Mouse (Mus musculus) CH12F3 (cell line): ENCODE measurements around the gene Nos3.

Experiments used
- in situ Hi-C: fragments of 300-500 bp; cut with MboI; formaldehyde crosslinking; loops from 2 replicates; pipeline ENCODE4 v1.14.3; 2020; ENCODE audit warnings: low sequenced_read_pairs

Gene Nos3

DNA sequence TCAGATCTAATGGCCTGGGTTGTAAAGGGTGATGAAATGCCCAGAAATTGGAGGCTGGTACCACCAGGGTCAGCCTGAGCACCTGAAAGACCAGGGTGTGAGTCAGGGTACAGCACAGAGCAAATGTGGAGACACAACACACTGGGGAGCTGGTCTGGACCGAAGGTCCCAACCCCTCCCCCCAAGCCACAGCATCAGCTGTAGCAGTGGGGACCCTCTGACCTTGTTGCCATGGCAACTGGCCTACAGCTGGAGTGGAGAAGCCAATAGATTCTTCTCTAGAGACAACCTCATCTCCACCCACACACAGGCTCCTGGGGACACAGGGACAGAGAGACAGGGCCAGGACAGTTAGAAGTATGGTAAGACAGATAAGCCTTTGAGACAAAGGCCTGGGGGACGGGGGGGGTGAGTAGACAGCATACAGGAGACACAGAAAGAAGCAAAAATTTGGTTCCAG lies 20.6 kb upstream of the Nos3 start:
- in situ Hi-C loops: no loop called here

DNA sequence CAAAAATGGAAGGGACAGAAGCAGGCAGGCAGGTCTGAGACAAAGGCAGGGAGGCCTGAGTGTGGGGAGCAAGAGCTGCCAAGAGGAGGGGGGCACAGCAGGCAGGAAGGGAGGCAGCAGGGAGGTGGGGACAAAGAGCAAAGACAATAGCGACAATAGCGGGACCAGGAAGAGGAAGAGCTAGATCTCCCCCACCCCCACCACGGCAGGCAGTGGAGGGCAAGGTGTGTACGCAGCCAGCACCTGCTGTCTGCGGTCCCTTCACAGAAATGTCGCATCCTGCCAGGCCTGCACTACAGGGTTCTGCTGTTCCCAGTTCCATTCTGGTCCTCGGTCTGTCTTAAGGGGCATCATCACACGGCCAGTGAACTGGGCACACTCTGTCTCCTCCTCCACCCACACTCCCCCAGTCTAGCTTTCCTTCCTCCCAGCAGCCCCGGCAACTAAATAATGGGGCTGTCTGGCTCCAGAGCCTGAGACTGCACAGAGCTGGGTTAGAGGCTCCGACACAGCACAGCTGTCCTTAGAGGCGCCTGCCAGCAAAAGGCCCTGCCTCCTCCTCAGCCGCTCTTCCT lies 20.0 kb upstream of the Nos3 start:
- in situ Hi-C loops: no loop called here

DNA sequence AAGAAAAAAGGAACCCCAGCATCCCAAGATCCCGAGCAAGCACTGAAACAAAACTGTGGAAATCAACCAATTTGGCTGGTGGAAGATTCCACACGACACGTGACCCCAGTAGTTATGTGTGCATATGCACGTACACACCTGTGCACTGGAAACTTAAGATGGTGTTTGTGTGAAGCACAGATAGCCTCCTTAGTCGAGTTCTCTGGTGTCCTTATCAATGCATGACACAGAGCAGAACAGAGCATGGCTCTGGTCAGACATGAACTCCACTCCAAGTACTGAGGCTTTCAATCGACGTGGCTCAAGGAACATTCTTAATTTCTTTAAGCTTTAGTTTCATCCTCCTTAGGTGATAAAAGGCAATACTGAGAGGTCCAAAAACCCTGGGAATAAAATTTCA lies 18.3 kb upstream of the Nos3 start:
- in situ Hi-C loops: no loop called here

DNA sequence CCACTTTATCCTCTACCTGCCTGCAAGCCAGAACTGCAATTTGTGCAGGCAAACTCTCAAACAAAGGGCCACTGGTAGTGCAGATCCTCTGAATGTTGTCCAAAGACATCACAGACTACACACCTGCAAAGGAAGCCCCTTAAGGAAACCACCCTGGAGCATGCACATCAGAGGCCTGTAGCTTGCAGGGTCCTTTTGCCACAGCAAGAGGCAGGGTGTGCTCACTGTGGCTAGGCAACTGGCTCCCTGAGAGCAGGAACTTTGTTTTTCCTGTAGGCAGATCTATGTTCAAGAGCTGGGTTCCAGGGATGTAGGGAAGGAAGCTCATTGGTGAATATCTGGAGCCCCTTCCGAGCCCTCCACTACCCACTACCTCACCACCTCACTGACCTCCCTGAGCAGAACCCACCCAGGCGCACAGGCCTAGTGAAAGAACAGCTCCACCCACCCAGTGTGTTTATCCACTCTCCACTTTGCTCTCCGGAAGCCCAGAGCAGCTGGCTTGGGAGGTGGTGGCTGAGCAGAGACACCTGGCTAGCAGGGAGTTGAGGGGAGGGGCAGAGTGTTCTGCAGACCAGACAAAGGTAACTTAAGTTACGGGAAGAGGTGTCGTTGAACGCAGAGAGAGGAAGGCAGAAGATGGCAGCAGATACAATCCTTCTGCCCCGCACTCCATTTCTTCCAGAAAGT lies 17.3 kb upstream of the Nos3 start:
- in situ Hi-C loops: no loop called here

DNA sequence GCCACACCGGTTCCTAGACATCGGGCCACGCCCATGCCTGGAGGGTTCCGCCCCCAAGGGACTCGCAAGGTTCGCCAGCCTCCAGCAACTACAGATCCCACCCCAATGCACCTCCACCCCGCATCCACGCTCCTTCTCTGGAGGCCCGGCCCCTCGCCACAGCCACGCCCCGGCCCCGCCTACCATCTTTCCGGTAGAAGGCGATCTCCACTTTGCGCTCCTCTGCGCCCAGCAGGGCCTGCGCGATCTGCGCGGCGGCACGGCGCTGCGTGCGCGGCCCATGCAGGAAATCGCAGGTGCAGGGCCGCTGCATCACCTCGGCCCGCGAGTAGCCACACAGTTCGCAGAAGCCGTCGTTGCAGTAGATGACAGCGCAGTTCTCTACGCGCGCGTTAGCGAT lies 16.5 kb upstream of the Nos3 start:
- in situ Hi-C loops: no loop called here

DNA sequence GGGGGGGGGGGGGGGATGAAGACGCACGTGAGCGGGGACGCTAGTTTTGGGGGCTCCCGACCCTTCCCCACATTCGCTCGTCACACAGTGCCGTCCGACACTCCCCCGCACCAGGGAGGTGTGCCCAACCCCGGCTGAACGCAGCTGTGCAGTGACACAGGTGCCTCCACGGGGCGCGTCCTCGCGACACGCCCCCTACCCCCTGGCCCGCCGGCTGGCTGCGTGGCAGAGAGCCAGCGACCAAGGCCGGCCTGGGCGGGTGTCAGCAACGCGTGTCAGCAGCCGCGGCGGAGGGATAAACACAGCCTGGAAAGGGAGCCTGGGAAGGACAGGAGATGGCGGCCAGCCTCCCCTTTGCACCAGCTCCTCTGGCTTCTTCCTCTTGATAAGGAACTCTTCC lies 16.1 kb upstream of the Nos3 start:
- in situ Hi-C loops: no loop called here

DNA sequence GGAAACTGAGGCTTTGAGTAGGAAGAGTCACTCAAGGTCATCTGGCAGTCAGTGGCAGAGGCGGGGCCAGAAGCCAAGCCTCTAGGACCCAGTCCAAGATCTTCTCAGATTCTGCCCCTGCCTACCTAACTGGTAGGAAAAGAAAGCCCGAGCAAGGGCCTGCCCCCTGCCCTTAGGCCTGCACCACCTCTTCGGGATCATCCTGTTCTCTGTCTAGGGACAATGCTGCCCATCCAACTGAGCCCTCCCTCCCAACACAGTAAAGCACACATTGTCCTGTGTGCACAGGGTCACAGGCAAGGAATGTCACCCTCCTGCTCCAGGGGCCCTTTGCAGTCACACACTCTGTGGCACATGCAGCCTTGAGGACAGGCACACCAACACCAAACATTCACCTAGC lies 14.5 kb upstream of the Nos3 start:
- in situ Hi-C loops: no loop called here

DNA sequence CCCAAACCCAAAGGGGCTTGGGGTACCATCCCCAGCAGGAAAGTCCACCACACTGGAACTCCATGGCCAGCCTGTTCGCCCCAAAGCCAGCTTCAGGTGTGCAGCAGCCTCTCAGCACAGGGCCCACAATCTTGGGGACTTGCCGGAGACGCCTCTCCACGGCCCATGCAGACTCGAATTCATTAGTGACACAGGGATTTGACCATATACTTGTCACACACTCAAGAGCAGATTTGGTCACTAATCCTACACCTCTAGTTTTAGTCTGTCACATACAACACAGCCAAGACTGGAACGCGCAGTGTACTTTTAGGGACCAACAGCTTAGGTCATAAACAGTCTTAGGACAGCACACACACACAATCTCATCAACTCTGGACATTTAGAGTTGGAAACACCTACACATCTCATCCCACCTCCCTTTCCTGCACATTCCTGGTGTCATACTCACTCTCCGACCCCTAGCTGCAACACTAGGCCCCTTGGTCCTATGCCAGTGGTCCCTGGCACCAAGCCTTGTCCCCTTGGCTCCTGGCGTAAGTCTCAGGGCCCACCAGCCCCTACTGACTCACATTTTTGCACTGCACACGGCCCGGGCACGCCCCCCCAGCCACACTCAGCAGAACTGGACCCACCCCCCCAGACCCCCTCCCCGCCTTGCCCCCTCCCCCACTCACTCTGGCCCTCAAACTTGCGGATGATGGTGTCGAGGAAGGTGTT lies 13.9 kb upstream of the Nos3 start:
- in situ Hi-C loops: no loop called here

DNA sequence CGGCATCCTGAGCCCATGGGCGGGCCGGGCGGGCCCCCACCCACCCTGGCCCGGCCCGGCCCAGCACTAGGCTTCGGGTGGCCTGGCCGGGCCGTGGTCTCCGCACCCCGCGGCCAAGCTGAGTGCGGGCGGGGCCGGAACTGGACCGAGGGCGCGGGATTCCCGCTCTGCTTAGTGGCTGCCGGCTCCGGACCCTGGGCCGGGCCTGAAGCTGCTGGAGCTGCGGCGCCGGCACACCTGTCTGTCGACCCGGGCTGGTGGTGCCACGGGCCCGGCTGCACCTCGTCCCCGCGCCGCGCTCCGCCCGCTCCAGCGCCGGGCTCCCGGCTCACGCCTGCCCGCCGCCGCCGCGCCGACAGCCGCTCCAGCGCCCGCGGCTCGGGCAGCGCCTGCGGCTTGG lies 13.3 kb upstream of the Nos3 start, which contains the start of gene Kcnh2:
Gene Kcnh2, minus strand, starts transcription at position 327 of the 400 bp plus-strand sequence.
- in situ Hi-C loops: no loop called here

DNA sequence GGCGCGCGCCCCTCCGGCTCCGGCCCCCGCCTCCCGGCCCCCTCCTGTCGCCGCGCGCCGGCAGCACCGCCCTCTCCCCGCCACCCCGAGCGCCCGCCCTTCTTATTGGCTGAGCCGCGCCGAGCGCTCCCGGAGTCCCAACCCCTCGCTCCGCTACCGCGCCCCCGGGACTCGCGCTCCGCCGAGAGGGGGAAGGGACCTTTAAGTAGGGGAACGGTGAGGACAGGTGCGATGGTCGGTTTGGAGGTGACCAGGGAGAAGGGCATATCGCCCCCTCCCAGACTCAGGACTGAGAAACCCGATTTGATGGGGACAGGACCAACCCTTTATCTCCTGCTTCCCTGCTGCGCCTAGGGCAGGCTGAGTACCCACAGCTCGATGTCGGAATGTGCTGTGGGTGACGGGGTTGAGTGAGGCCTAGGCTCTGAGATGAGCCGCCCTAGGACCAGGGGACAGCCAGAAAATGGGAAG lies 12.9 kb upstream of the Nos3 start:
- in situ Hi-C loops: no loop called here

DNA sequence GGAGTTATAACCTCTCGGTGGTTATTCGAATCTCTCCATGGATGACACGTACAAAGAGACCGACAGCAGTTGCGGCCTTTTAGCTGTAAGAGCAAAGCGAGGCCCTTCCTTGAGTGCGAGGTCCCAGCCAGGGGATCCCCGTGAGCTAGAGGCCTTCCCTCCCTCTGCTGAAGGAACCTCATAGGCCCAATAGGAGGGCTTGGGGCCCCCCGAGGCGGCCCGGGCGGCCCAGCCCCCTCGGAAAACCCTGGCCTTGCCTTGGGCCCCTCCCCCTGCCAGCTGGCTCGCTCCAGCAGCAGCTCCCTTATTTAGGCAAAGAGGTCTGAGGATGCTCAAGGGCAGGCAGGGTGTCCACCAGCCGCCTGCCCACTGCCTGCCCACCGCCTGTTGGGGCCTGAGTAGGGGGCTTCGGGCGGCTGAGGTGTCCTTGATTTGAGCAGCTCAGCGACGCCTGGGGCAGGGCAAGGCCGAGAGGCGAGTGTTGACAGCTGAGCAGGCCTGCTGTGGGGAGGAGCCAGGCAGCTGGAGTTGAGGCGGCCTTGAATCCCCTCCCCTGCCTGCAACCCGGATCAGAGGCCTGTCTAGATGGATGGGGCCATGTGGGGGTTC lies 12.3 kb upstream of the Nos3 start:
- in situ Hi-C loops: no loop called here

DNA sequence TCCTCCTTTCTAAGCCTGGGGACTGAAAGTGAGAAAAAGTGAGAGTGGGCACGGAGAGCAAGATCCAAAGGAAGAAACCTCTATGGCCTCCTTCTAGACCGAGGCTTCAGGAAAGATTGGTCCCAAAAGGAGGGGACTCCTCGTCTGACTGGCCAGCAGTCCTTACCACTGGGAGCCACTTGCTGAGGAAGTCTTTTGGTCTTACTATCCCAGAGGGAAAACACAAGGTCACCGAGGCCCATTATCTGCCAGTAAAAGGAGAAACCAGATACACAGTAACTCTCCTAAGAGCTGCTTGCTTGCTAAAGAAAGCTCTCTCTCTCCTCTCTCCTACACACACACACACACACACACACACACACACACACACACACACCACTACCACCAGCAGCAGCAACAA lies 11.3 kb upstream of the Nos3 start:
- in situ Hi-C loops: no loop called here

DNA sequence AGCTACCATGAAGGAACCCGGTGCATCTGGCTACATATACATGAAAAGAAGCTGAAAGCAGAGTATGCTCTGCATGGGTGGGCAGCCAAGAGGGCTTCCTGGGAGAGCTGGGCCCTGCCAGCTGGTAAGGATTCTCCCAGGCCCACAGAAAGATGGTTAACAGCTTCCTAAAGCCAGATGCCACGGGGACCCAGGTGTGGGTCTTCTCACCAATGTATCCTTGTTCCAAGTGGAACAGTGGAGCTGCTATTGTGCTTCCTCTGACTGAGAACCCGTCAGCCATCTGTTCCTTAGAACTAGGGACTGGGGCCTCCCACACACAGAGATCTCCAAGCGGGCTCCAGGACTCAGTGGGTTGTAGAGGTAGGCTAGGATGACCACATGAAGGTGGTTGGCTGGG lies 7.8 kb upstream of the Nos3 start:
- in situ Hi-C loops: no loop called here

DNA sequence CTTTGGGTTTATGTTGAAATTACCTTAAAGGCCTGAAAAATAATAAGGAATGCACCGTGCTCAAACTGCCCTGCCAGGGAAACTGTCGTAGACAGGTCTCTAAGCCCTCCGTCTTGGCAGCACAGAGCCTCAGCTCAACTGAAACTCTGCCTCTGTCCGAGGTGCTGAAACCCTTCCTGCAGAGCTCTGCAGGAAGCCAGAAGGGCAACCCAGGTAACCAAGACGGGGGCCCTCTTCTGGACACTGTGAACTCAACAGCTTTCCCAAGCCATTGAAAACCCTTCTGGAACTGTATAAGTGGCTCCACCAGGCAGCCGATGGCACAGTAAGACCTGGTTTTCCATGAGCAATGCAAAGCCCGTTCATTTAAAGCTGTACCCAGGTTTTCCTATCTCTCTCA lies 7.1 kb upstream of the Nos3 start:
- in situ Hi-C loops: no loop called here

DNA sequence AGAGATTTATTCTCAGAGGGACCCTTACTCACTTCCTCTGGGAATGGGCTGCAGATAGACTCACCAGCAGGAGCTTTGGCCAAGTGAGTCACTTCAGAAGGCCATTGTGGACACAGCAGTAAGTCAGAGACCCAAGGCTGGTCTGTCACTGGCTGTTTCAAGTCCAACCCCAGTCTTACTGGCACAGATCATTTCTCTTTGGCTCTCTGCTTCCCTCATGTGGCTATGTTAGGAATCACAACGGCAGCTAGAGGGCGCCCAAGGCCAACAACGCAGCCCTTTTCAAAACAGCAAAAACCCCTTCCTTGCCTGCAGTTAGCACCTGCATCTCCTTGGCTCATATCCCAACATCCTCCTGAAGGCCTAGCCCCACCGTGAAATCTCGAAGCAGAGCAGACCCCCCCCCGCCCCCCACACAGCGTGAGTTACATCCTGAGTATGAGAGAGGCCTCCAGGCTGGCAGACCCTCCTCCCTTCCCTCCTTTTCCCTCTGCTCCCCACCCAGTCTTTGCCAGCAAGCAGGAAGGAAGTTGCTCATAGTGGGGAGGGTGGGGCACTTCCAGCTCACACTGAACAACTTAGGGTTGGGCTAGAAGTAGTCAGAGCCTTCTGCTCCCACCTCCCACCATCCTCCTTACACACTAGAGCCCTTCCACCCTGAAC lies 3.7 kb upstream of the Nos3 start:
- in situ Hi-C loops: no loop called here

DNA sequence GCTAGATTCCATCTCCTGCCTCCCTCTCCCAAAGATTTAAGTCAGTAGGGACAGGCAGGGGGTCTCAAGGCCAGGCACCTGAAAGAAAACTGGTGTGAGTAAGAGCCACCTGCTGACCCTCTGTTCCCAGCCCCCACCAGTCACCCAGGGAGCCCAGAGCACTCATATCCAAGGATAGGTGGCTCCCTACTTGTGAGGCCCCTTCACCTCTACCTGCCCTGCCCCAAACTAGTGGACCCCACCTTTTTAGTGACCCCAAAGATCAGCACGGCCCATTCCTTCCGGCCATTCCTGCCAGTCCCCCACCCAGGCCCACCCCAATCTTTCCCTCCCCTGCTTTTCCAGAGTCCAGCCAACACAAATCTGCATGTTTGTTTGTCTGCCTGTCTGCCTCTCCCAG lies 1.1 kb upstream of the Nos3 start:
- in situ Hi-C loops: no loop called here

DNA sequence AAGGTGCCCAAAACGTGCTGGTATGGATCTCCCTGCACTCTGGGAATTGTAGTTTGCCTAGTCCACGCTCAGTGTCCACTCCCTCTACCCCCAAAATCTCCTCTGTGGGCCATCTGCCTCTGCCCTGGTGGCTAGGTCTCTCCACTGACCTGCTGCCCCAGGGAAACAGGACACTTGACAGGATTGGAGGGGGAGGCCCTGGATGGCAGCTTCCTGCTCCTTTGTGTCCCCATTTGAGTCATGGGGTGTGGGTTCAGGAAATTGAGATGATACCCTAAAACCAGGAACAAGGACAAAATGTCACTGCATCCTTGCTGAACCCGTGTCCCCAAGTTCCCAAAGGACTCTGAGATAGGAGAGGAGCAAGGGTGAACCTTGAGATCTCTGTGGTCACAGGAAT lies 549 bp upstream of the Nos3 start:
- in situ Hi-C loops: no loop called here

DNA sequence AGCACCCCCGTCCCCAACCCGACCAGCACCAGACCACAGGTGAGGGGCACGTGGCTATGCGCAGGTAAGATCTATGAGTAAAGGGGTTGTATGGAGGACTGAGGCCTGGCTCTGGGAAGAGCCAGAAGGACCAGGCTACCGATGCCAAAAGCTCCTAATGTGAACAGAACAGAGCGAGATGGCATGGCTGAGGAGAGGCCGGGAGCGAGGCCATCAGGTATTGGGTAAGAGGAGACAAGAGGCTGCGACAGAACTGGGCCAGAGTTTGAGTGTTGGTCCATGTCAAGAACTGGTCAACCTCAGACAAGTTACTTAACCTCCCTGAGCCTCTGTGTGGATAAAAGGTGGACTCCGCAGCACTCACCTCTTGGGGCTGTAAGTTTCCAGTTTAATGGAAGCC lies 353 bp downstream of the Nos3 start:
- in situ Hi-C loops: no loop called here

DNA sequence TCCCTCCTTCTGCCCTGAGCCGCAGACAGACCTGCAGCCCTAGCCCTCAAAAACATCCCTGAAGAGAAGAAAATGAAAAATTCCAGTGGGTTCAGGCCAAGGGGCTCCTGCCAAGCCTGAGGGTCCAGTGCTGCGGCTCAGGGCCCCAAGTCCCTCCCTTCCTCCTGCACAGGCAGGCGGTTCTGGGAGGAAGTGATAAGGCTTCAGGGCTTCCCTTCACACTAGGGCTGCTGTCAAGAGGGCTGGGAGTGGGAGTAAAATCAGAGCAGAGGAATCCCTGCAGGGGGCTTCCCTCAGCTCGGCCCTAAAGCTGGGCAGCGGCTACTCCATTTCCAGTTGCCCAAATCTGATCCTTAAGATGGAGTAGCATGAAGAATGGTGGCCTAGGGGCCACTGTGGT lies 918 bp downstream of the Nos3 start:
- in situ Hi-C loops: no loop called here

DNA sequence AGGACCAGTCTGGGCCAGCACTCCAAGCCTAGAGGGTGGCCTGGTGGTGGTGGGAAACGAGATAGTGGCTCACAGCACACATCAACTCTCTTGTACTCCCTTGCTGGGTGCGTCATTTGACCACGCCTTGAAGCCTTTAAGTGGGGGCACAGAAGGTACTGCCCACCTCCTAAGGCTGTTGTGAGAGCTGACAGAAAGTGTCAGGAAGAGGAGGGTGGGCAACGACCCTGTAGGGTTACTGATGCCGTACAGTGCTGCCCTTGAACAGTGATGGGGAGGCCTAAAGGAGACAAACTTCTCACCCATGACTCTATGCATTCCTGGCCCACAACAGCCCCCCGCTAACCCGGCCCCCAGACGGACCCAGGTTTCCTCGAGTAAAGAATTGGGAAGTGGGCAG lies 1.8 kb downstream of the Nos3 start:
- in situ Hi-C loops: no loop called here

DNA sequence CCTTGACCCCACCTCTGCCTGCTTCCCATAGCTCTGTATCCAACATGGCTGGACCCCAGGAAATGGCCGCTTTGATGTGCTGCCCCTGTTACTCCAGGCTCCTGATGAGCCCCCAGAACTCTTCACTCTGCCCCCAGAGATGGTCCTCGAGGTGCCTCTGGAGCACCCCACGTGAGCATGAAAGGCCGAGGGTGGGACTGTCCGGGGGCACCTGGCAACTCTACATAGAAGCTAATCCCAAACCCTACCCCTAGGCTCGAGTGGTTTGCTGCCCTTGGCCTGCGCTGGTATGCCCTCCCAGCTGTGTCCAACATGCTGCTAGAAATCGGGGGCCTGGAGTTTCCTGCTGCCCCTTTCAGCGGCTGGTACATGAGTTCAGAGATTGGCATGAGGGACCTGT lies 5.2 kb downstream of the Nos3 start:
- in situ Hi-C loops: no loop called here
